Mouse (Mus musculus): ENCODE results near the gene Gdf3.
"Not testable (repeated sequence)": the region's sequence is repeated elsewhere in the genome, so short reads cannot be mapped to it uniquely, and the experiment has no call there.

Gdf3 gene

DNA sequence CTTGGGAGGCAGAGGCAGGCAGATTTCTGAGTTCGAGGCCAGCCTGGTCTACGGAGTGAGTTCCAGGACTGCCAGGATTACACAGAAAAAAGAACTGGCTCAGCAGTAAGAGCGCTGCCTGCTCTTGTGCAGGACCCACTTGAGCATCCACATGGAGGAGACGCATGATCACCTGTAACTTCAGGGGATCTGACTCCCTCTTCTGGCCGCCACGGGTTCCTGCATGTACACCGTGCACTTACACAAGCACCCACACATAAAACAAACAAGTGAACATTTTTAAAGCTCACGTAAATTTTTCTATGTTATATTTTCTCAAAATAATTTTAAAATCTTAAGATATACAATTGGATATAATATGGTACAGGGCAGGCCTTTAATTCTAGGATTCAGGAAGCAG is 4.4 kb downstream of the Gdf3 start:
- no peak for DNase-seq (ENCODE audit: low read depth, low spot score)

DNA sequence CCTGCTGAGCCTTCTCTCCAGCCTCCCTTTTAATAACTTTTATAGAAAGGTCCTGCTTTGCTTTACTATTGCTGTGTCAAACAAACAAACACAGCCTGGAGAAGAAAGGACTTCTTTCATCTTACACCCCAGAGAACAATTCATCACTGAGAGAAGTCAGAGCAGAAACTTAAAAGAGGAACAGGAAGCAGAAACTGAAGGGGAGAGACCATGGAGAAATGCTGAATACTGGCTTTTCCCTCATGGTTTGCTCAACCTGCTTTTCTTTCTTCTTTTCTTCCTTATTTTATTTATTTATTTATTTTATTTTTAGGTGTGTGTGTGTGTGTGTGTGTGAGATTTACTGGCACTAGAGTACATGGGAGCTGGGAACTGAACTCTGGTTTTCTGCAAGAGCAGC is 5.6 kb downstream of the Gdf3 start:
- no peak for DNase-seq (ENCODE audit: low read depth, low spot score)

DNA sequence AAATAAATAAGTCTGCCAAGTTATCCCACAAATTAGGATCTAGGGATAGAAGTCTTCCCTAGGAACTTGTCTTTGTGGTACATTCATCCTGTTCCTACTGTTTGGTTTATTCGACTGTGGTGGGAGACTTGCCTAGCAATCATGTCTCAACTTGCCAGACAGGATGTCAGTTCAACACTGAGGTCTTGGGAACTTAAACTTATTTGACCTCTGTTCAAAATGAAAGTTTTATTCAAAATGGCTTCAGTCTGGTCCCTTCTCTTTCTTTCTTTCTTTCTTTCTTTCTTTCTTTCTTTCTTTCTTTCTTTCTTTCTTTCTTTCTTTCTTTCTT is 6.9 kb downstream of the Gdf3 start:
- DNase-seq (ENCODE audit: low read depth, low spot score), result no peak

DNA sequence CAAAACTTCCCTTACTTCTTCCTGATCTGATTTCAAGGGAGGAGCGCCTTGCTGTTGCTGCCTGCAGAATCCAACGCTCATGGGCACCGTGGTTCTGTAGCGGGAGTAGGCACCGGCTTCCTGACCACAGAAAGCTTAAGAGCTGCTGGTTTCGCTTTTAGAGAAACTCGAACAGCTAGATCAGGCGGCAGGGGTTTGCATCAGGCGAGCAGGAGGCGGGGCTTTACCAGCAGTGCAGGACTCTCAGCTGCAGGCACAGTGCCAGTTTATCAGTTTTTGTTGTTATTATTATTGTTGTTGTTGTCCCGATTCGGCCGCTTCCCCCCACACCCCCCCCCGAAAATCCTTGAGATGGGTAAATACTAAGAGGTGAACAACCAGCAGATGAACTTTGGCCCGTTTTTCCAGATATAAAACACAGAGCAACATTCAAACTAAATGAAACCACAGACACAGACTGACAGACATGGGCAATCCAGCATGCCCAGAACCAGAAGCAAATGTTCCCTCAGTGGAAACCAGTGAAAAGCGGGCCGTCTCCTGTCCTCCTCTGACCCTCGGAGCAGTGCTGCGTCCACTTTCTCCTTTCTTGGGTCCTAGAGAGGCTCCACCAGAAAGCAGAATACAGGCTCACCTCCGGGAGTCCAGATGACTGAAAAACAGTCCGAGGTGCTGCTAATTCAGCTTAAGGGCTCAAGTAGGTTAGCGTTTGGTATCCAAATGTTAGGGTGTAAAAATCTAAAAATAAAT is 7.5 kb downstream of the Gdf3 start, which contains the start of gene Apobec1:
TSS of gene Apobec1 (minus strand) at position 203 of the 750 bp plus-strand sequence.
- DNase-seq (ENCODE audit: low read depth, low spot score), result no peak

DNA sequence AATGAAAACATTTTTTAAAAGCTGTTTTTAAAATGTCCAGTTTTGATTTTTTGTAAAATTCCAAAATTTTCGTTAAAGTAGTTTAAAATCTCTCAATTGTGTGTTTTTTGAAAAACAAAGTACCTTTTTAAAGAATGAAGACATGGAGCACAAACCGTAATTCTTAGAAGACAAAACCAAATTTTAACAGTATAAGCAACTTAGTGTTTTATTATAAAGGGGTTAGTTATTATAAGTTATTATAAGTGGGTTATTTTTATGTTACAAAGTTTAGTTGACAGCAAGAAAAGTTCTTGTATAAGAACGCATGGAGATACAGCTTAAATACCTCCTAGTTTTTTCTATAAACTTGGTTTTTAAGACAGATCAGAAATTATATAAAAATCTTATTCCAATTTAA is 8.3 kb downstream of the Gdf3 start:
- DNase-seq (ENCODE audit: low read depth, low spot score), result no peak

DNA sequence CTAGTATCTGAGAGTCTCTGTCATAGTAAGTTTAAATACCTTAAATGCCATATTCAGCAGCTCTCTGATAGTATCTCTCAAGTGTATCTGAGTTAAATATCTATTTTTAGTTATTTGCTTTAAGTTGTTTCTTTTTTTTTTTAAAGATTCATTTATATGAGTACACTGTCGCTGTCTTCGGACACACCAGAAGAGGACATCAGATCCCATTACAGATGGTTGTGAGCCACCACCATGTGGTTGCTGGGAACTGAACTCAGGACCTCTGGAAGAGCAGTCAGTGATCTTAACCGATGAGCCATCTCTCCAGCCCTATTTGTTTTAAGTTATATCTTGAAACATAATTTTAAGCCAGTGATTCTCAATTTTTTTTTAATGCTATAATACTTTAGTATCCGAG is 8.9 kb downstream of the Gdf3 start:
- DNase-seq (ENCODE audit: low read depth, low spot score), result no peak

DNA sequence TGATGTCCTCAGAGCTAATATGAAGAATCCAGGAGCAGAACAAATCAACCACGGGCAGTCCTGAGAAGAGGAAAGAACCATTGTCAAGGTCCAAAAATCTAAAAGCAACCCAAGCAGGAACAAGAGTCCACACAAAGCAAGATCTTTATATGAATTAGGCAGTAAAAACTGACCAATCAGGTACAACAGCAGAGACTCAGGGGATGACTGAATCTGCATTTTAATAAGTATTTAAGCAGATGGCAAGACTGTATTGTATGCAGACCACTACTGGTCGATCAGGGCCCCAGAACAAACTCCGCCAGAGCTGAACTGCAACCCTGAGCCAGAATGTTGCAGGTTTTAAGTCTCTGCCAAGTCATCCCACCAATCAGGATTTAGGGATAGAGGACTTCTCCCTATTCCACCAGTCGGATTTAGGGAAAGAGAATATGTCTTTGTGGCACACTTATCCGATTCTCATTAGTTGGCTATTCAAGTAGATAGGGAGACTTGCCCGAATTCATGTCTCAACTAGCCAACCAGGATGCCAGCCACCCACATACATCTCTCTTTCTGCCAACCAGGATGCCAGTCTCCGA is 9.7 kb downstream of the Gdf3 start:
- no peak for DNase-seq (ENCODE audit: low read depth, low spot score)

DNA sequence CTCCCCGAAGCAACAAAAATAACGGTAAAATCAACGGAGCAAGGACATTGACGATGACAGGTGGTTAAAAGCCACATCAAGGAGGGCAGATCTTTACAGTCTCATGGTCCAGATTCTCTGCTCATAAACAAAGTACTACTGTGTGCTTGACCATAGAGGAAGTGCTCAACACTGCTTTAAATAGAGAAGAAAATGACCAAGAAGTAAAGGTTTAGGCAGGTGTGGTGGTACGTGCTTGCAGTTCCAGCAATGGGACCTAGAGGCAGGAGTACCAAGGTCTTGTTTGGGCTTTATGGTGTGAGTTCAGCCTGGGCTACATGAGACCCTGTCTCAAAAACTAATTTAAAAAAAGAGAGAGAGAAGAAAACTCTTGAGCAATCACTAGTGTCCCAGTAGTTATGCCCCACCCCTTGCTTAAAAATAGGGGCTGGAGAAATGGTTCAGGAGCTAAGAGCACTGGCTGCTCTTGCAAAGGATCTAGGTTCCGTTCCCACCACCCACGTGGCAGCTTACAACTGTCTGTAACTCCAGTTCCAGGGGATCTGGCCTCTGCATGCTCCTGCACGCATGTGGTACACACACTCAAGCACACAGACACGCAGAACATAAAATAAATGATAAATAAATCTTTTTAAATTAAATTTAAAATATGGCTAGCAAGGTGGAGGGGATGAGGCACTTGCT is 10.7 kb downstream of the Gdf3 start:
- no peak for DNase-seq (ENCODE audit: low read depth, low spot score)

DNA sequence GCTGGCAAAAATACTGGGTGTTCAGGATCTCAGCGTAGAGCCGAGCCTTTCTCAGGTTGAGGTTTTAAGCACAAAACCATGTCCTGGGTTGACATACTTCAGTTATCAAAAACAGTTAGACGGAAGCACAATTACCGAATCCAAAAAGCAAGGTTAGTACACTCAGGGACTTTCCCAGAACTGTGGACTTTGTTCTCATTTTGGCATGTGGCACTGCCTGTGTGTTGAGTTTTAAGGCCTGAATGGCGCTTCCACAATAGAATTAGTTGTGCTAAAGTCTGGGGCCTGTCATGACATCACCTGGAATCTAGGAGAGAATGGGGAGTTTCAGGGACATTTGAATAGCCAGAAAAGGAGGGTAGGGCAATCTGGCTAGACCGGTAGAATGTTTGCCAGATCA is 11.5 kb downstream of the Gdf3 start:
- no peak for DNase-seq (ENCODE audit: low read depth, low spot score)

DNA sequence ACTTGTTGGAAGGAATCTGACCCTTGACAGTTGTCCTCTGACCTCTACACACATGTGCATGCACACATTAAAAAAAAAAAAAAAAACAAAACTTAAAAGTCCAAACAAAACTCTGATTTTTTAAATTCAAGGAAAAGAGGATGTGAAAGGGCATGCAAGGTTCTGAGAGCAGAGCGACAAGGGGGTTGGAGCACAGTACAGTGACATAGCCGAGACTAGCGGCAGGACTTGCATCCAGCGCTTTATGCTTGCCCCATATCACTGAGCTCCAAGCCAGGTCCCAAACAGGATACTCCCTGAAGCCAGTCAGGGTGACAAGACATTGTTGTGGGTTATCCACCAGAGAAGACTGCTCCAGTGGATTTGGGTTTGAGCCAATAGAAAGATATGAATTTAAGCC is 11.9 kb downstream of the Gdf3 start:
- no peak for DNase-seq (ENCODE audit: low read depth, low spot score)

DNA sequence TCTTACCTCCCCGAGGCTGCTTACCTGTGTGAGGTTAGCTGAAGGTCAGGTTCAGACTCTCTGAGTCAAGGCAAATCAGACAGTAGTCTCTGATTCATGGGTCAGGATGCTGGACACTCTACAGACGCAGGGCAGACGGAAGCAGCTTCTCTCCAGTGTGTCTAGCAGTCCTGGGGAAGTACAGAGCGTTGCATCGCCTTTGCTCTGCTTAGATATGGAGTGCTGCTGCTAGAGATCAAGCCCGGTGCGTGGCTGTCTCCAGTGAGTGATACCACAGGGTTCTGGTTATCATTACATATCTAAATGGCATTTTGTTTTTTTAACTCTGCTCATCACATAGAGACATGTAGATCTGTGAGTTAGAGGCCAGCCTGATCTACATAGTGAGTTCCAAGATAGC is 13.3 kb downstream of the Gdf3 start:
- no peak for DNase-seq (ENCODE audit: low read depth, low spot score)

DNA sequence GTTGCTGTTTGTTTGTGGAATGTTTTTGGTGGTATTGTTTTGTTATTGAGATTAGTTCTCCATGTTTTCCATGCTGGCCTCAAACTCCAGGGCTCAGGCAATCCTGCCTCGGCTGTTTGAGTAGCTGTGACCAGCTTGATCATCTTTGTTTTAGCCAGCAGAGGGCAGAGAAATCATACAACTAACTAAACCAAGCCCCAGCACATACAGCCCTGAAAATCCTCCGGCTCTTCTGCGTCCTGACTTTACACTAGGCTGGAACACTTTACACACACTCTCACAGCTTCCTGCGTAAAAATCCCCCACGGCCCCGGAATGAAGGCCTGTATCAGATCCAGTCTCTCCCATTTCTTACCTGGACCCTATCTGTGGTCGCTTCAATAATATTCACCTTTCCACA is 14.2 kb downstream of the Gdf3 start:
- no peak for DNase-seq (ENCODE audit: low read depth, low spot score)

DNA sequence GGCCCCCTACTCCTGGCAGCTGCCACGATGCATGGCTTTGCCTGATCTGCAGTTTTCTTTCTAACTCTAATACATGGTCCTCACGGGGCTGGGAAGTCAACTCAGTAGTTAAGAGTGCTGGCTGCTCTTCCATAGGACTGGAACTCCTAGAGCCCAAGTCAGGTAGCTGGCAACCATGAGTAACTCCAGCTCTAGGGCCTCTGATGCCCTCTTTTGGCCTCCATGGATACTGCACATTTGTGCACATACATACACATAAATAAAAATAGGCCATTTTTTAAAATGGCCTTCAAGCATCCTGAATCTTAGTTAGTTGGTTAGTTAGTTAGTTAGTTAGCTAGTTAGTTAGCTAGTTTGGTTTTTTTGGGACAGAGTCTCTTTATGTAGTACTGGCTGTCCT is 17.0 kb downstream of the Gdf3 start:
- no peak for DNase-seq (ENCODE audit: low read depth, low spot score)

DNA sequence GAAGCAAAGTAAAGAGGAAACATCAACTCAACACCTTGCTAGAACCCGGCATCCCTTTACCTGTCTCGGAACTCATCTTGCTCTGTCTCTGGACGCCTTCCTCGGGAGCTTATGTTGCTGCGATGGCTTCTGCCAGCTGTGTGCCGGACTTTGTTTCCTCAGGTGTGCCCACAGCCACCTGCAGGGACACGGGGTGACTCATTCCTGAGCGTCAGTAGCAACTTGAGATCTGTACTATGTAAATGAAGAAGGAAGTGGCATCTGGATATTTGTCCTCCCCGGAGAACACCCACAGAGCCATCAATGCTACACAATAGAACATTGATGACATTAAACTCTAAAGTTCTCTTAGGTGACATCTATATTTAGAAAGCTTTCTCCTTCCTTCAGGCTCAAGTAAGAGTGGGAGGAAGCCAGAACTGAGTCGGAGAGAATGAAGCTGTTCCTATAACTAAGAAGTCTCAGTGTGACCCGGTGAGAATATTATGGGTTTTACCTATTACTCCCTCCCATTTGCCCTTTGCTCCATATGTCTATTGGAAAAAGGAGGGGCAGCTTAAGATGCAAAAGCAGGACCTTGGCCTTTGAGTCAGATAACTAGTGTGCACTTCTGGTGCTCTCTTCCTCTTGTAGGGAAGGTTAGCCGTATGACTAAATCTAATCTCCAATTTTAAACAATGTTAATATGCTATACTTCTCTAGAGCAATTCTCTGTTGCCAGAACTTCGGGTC is 18.7 kb downstream of the Gdf3 start:
- DNase-seq (ENCODE audit: low read depth, low spot score), result no peak

DNA sequence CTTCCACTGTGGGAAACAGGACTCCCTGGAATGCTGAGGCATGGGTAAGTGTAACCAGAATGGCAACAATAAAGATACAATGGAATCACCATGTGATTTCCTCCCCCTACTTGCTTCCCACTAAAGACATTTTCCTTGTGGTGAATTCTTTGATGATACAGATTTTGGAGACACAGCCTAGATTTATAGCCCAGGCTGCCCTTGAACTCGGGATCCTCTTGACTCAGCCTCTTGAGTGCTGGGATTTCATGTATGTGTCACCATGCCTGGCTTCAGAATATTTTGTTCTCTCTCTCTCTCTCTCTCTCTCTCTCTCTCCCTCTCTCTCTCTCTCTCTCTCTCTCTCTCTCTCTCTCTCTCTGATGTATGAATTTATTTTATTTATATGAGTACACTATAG is 30.8 kb downstream of the Gdf3 start:
- no peak for DNase-seq (ENCODE audit: low read depth, low spot score)

DNA sequence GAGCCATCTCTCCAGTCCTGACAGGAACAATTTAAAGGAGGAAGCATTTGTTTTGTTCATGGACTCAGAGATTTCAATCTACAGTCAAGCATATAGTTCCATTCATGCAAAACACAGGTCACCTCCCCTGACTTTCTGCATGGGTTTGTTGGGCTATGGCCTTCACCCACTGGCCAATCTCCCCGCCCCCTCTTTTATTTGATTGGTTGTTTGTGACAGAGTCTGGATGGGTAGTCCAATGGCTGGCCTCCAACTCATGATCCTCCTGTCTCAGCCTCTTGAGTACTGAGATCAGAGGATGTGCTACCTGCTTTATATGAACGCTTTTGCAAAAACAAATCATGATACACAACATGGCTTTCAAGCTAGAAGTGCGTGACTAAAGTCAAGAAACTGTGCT is 32.9 kb downstream of the Gdf3 start:
- no peak for DNase-seq (ENCODE audit: low read depth, low spot score)

DNA sequence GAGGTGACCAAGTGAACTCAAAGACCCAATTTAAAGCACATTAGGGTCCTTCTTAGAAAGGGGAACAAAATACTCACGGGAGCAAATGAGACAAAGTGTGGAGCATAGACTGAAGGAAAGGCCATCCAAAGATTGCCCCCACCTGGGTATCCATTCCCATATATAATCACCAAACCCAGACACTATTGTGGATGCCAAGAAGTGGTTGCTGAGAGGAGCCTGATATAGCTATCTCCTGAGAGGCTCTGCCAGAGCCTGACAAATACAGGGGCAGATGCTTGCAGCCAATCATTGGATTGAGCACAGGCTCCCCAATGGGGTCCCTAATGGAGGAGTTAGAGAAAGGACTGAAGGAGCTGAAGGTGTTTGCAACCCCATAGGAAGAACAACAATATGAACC is 34.9 kb downstream of the Gdf3 start:
- DNase-seq (ENCODE audit: low read depth, low spot score), result not testable (repeated sequence)

DNA sequence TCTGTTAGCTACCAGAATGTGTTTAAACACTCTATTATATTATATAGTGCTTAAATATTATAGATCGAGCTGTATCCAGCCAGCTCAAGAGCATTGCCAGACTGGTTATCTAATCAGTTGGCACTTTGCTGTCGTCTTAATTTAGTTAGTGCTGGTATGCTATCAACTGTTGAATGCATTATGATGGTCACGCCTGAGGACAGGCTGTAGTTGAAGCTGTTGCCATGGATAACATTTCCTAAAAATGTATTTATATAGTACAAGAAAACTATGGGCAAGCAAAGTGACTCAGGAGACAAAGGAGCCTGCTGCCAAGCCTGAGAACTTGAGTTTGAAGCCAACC is 38.3 kb downstream of the Gdf3 start:
- DNase-seq (ENCODE audit: low read depth, low spot score), result no peak

DNA sequence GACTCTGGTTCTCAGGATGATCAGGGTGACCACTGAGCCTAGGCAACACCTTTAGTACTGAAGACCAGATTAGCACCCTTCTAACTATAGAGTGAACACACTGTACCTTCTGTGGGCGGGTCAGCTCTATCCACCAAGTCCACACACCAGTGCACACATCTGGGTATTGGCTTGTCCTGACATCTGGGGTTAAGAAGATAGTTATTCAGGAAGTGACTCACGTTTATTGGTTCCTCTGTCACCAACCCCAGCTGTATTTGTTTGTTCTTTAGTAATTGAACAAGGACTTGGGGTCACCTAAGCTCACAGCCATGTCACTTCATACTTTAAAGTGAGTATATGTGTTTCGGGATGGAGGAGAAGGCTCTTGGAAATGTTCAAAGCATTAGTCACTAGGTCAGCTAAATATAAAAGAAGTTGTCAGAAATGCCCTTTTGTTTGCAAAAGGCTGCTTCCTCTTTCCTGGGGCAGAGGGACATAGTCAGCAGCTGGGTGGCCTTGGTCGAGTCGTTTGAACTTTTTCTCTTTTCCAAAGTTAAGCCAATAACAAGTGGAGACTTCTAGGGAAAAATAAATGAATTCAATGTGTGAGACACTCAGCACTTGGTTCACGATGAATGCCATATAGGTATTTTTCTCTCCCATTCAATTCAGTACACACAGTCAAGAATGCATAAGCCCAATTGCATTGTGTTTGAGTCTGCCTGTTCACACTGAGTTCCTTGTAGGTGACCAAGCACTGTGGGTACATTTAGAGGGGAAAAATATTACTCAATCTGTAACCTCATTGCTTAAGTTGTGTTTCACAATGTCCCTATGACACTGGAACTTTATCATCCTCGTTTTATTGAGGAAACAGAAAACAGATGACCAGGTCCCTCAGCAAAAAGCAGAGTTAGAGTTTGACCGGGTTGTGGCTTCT is 38.9 kb downstream of the Gdf3 start:
- no peak for DNase-seq (ENCODE audit: low read depth, low spot score)

DNA sequence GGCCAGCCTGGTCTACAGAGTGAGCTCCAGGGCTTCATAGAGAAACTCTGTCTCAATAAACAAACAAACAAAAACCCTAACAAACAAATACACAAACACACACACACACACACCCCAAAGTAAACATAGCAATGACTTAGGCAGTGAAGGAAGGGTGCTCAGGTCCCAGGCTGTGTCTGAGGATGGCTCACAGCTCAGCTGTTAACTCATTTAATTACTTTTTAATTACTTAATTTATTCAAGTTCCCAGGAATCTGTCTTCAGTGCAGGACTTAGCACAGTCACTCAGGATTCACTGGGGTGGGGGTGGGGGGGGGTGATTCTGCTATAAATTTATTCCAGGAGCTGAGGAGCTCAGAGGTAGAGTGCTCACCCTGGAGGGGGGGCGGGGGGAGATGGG is 40.1 kb downstream of the Gdf3 start:
- DNase-seq (ENCODE audit: low read depth, low spot score), result no peak

DNA sequence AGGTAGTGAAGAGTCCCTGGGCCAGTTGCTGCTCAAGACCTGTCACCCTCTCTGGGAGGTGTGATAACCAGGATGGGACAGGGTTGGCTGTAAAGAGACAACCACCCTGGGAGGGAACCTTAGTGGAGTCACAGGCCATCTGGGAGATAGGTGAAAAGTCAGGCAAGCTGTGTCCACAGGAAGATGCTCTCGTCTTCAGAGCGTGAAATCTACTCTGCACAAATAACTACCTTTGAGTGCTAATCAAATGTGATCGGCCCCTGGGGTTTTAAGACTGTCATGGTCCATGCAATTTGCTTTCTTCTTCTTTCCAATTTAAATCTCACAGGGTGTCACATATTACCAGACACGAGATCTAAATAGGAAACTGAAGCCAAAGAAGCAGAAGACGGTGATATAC is 40.8 kb downstream of the Gdf3 start:
- no peak for DNase-seq (ENCODE audit: low read depth, low spot score)

Measured in retina, postnatal 7 days (tissue).